Mouse (Mus musculus) hindbrain, embryonic 11.5 days (tissue): Measurements from ENCODE around the gene Wfdc15a. TPM values are rescaled to one million over a fixed set of nuclear protein-coding genes. Genes with fewer than 3 reads are reported as not detected.

Experiments
- ATAC-seq: fragments of 200-750 bp; cut with Nextera tagmentation; 2 replicates; pipeline ENCODE4 v1.8.0; 2017; ENCODE audit warnings: mild to moderate bottlenecking, moderate TSS enrichment, moderate library complexity; ENCODE audit not compliant: low FRiP score
- DNase-seq: peaks from one replicate; pipeline ENCODE4 v3.0.0-alpha.2; 2015; ENCODE audit warnings: low spot score
- H3K27ac ChIP-seq: fragments of 300-500 bp; sonication (generic); 2 replicates; pipeline ENCODE4 v1.5.1; 2014; ENCODE audit warnings: mild to moderate bottlenecking, low read depth, low read length
- H3K27me3 ChIP-seq: fragments of 300-500 bp; sonication (generic); 2 replicates; pipeline ENCODE4 v1.6.1; 2014; ENCODE audit warnings: mild to moderate bottlenecking, low read length, moderate library complexity, mixed read lengths; ENCODE audit not compliant: control insufficient read depth, insufficient read depth
- H3K36me3 ChIP-seq: fragments of 300-500 bp; sonication (generic); 2 replicates; pipeline ENCODE4 v1.6.1; 2014; ENCODE audit warnings: mild to moderate bottlenecking, low read length, moderate library complexity, mixed read lengths; ENCODE audit not compliant: control insufficient read depth, insufficient read depth
- H3K4me1 ChIP-seq: fragments of 300-500 bp; sonication (generic); replicated peaks from 2 replicates; pipeline ENCODE4 v1.6.1; 2014; ENCODE audit warnings: low read length, mixed read lengths; ENCODE audit not compliant: control insufficient read depth, insufficient read depth
- H3K4me2 ChIP-seq: fragments of 300-500 bp; sonication (generic); replicated peaks from 2 replicates; pipeline ENCODE4 v1.6.1; 2014; ENCODE audit warnings: mild to moderate bottlenecking, low read depth, low read length
- H3K4me3 ChIP-seq: fragments of 300-500 bp; sonication (generic); 2 replicates; pipeline ENCODE4 v1.5.1; 2014; ENCODE audit warnings: low read depth, low read length
- H3K9ac ChIP-seq: fragments of 300-500 bp; sonication (generic); 2 replicates; pipeline ENCODE4 v1.6.1; 2014; ENCODE audit warnings: low read depth, low read length
- H3K9me3 ChIP-seq: fragments of 300-500 bp; sonication (generic); 2 replicates; pipeline ENCODE4 v1.6.1; 2016; ENCODE audit warnings: low read length; ENCODE audit not compliant: control insufficient read depth
- WGBS: fragments of 180-500 bp; shearing (Covaris S2); extraction: QIAGEN DNeasy Blood & Tissue Kit; methylation state at CpG from one replicate; pipeline ENCODE4 v1.1.7; 2014; 5-methylcytosine and 5-hydroxymethylcytosine counted together
- polyA plus RNA-seq: library from polyadenylated mRNA; unstranded; fragments of >200 nt; fragmentation: Nextera tagmentation; extraction: Ambion mirVana; gene quantifications from 2 replicates; pipeline ENCODE4 v1.2.1, GENCODE M21; 2014

Gene Wfdc15a
- polyA plus RNA-seq = not detected in 2 replicates

DNA sequence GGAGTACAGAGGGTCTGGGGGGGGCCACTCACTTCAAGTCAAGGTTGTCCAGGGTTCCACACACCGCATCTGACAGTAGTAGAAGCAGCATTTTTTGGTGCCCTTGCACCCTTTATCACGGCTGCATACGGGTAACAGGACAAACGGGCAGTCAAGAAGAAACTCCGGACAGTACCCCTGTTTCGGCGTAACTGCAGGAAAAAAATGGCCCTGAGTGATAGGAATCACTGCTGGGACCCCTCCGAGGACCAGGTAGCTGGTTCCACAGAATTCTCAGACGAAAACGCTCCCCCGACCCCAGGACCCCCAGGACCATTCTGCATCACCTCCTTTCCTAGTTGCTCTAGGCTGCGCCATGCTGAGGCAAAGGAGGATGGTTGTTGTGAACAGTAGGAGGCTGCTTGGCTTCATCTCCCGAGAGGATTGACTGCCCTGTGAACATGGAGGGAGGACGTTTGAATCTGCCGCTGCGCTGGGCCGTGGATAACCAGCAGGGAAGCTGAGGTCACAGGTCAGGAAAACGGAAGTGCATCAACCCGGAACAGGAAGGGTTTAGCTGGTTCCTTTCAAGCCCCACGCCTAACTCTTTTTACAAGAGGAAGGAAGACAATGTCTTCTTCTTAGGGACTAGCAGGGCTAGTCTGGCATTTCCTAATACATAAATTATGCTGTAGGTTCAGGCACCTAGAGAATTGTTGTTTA lies at the start of gene Wfdc15a:
Wfdc15a (minus strand) TSS at position 505 of the 702 bp plus-strand sequence.
- Histone ChIP-seq H3K9ac (no peak within 1 kb of the TSS), H3K36me3 (no peaks in the 10 kb centered on the region), H3K4me3 (no peak within 1 kb of the TSS), H3K4me1 (no peaks in the 10 kb centered on the region), H3K9me3 (no peaks in the 10 kb centered on the region), H3K27ac (no peak within 1 kb of the TSS), H3K27me3 (no peaks in the 10 kb centered on the region), H3K4me2 (no peak within 1 kb of the TSS)
- no peak for DNase-seq
- 79% methylated on average over 20 of the region's 20 CpGs for WGBS
- no peak for ATAC-seq

DNA sequence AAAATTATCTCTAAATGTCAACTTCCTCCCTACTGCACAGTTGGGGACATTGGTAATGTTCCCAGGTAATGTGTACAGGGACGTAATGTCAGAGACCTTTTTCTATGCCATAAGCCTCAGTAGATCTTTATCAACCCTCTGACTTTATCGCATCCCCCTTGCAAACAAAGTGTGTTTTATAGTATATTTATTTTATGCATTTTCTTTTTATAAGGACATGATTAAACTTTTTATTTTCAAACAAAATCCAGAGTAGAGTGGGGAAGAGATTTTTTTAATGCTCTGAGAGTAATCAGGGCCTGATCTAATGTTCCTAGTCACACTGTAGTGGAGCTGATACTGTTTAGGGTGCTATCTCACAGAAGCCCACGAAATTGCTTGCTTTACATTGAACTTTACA lies 38.4 kb upstream of the Wfdc15a start, which contains the start of gene Svs2:
Svs2 (minus strand) TSS at position 101 of the 400 bp plus-strand sequence.
- WGBS = 84% methylated on average over 3 of the region's 3 CpGs
- Histone ChIP-seq H3K4me1 (no peaks in the 10 kb centered on the region), H3K9me3 (no peaks in the 10 kb centered on the region), H3K27me3 (no peaks in the 10 kb centered on the region), H3K27ac (no peak within 1 kb of the TSS), H3K9ac (no peak within 1 kb of the TSS), H3K36me3 (no peaks in the 10 kb centered on the region), H3K4me2 (no peak within 1 kb of the TSS), H3K4me3 (no peak within 1 kb of the TSS)
- ATAC-seq (no peak), DNase-seq (no peak)

DNA sequence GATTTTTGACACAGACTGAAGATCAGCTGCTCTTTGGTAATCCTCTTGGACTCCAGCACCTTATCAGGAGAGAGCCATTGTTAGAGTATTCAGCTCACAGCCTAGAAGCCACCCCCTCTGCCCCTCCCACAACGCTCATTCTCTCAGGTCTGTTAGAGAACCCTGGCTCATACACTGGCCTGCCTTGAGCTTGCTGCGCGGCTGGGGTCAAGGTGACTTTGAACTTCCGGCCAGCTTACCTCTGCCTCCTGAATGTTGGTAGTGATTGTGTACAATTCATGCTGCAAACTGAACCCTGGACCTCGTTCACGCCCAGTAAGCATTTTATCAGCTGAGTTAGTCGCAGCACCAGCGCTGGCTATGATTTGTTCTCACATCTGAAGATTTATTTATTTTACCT lies 32.7 kb upstream of the Wfdc15a start:
- 92% methylated on average over 8 of the region's 8 CpGs for WGBS
- Histone ChIP-seq H3K9ac (no peak overlapping the region), H3K4me3 (no peak overlapping the region), H3K4me2 (no peak overlapping the region), H3K27me3 (no peaks in the 10 kb centered on the region), H3K27ac (no peak overlapping the region), H3K36me3 (no peaks in the 10 kb centered on the region), H3K4me1 (no peaks in the 10 kb centered on the region), H3K9me3 (no peaks in the 10 kb centered on the region)
- no peak for ATAC-seq
- DNase-seq = no peak

DNA sequence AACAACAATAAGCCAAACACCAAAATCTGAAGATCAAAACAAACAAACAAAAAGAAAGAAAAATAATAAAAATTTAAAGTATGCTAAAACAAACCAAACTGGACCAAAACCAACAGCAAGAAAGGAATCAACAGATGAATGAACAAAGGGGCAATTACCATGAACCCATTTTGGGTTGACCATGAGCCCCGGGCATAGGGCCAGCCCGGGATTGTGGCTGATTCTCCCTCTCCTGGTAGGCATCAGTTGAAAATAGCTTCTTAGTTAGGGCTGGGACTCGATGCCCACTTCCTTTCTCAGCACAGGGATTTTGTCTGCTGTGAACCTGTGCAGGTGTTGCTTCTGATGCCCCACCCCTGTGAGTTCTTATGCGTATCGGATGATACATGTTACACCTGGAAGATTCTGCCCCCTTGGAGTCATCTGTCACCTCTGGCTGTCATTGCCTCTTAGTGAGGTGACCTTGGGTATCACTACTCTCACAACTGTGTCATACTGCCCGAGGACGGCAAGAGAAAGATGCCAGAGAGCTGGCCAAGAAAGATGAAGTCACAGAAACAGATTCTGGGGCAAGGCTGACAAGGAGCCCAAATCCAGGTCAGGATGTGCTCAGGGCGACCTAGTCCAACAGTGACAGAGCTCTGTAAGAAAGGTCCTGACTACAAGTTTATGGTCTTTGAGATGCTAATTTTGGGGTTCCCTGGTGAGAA lies 28.6 kb upstream of the Wfdc15a start:
- DNase-seq = no peak
- Histone ChIP-seq H3K27ac (no peak overlapping the region), H3K9me3 (no peaks in the 10 kb centered on the region), H3K36me3 (no peaks in the 10 kb centered on the region), H3K9ac (no peak overlapping the region), H3K4me2 (no peak overlapping the region), H3K4me1 (no peaks in the 10 kb centered on the region), H3K27me3 (no peaks in the 10 kb centered on the region), H3K4me3 (no peak overlapping the region)
- no peak for ATAC-seq
- WGBS = 86% methylated on average over 8 of the region's 8 CpGs

DNA sequence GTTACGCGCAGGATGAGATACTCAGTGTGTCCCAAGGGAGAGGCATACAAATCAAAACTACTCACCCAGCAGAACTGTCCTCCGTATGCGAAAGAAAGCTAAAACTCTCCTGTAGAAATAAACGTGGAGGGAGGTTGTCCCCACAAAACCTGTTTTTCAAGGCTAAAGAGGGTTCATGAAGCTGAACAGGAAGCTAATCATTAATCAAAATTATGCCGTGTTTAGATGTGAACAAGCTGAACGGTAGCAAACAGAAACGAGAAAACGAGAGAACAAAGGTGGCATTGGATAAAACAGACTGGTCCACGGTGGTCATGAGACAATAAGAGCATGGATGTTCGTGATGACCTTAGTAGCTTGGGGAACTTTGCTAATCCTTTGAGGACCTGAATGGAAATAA lies 21.6 kb upstream of the Wfdc15a start, which contains the start of gene Wfdc15b:
Wfdc15b (minus strand) TSS at position 139 of the 400 bp plus-strand sequence.
- H3K9ac ChIP-seq = no peak within 1 kb of the TSS
- no peak within 1 kb of the TSS for H3K4me3 ChIP-seq
- no peak within 1 kb of the TSS for H3K4me2 ChIP-seq
- no peaks in the 10 kb centered on the region for H3K9me3 ChIP-seq
- H3K36me3 ChIP-seq = no peaks in the 10 kb centered on the region
- DNase-seq = no peak
- H3K4me1 ChIP-seq = no peaks in the 10 kb centered on the region
- WGBS = 77% methylated on average over 11 of the region's 11 CpGs
- H3K27me3 ChIP-seq = no peaks in the 10 kb centered on the region
- ATAC-seq = no peak
- no peak within 1 kb of the TSS for H3K27ac ChIP-seq

DNA sequence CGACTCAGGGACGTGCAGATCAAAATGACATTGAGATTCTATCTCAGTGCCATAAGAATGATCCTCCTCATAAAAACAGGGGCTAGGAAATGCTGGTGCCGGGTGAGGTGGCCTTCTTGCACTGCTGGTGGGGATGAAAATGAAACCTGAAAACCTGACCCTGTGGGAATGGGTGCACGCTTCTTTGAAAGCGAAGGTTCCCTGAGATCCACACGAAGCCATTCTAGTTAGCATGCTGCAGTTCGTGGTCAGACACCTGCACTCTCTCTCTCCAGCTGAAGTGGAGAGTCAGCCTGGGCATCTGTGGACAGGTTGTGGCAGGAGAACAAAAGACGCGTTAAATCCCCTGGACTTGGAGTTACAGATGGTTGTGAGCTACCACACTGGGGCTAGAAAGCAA lies 19.4 kb upstream of the Wfdc15a start:
- ATAC-seq = no peak
- no peaks in the 10 kb centered on the region for H3K36me3 ChIP-seq
- WGBS = 87% methylated on average over 9 of the region's 9 CpGs
- no peak overlapping the region for H3K27ac ChIP-seq
- no peaks in the 10 kb centered on the region for H3K4me1 ChIP-seq
- no peaks in the 10 kb centered on the region for H3K27me3 ChIP-seq
- H3K4me2 ChIP-seq = no peak overlapping the region
- DNase-seq = no peak
- no peak overlapping the region for H3K9ac ChIP-seq
- no peak overlapping the region for H3K4me3 ChIP-seq
- H3K9me3 ChIP-seq = no peaks in the 10 kb centered on the region

DNA sequence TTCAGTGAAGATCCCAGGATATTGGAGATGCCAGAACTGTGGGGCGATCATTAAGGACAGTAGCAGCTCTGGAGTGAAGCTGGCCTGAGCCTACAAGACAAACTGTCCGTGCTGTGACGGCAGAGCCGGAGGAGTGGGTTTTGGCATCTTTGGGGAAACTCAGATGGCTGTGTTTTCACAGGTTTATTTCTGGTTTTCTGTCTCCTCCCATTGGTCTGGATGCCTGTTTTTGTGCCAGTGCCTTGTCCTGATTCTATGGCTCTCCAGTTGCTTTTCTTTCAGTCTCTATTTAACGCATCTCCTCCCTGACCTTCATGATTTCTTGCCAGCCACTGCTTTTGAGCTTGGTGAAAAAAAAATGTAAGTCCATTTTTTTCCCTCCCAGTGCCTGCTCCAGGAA lies 12.8 kb upstream of the Wfdc15a start:
- Histone ChIP-seq H3K36me3 (no peaks in the 10 kb centered on the region), H3K4me3 (no peak overlapping the region), H3K9ac (no peak overlapping the region), H3K4me1 (no peaks in the 10 kb centered on the region), H3K9me3 (no peaks in the 10 kb centered on the region), H3K27ac (no peak overlapping the region), H3K27me3 (no peaks in the 10 kb centered on the region), H3K4me2 (no peak overlapping the region)
- 86% methylated on average over 5 of the region's 5 CpGs for WGBS
- ATAC-seq (no peak), DNase-seq (no peak)

DNA sequence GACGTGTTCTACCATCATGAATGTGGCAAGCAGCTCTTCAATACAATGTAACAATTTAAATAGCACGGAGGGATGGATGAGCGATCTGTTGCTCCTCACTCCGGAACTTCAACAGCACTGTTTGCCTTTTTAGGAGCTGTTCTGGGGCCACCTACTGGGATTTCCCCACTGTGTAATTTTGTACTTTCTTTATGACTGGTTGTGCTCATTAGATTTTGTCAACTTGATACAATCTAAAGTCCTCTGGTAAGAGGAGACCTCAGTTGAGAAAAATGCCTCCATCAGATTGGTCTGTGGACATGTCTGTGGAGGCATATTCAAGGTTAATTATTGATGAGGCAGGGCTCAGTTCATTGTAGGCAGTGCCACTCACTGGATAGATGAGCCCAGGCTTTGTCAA lies 11.0 kb upstream of the Wfdc15a start:
- Histone ChIP-seq H3K4me1 (no peaks in the 10 kb centered on the region), H3K4me2 (no peak overlapping the region), H3K36me3 (no peaks in the 10 kb centered on the region), H3K9me3 (no peaks in the 10 kb centered on the region), H3K27ac (no peak overlapping the region), H3K9ac (no peak overlapping the region), H3K4me3 (no peak overlapping the region), H3K27me3 (no peaks in the 10 kb centered on the region)
- DNase-seq (no peak), ATAC-seq (no peak)
- WGBS = 85% methylated on average over 4 of the region's 4 CpGs

DNA sequence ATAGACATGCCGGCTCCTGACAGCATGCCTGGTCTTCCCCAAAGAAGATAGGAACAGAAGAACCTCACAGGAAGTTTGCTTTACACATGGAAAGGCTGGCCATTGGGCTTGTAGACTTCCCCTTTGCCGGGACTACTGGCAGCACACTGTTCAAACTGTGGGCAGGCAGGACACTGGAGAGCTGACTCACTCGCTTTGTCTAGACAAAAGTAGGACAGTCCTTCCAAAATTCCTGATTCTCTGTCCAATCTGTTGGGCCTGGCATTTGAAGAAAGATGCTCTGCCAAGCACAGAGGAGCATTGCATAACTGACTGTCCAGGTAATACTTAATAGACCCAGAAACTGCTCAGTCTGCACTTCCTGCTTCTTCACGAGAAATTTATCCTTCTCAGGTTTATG lies 6.7 kb upstream of the Wfdc15a start:
- no peak overlapping the region for H3K9ac ChIP-seq
- no peak overlapping the region for H3K27ac ChIP-seq
- no peaks in the 10 kb centered on the region for H3K36me3 ChIP-seq
- 84% methylated on average over 4 of the region's 4 CpGs for WGBS
- ATAC-seq = no peak
- H3K4me2 ChIP-seq = no peak overlapping the region
- H3K4me1 ChIP-seq = no peaks in the 10 kb centered on the region
- DNase-seq = no peak
- no peaks in the 10 kb centered on the region for H3K9me3 ChIP-seq
- no peaks in the 10 kb centered on the region for H3K27me3 ChIP-seq
- no peak overlapping the region for H3K4me3 ChIP-seq
